Mouse (Mus musculus) CH12.LX (cell line): ENCODE results near the gene H1foo. TPM values are rescaled to one million over a fixed set of nuclear protein-coding genes. Genes with fewer than 3 reads are reported as not detected.

Experiments used
- DNase-seq: peaks from one replicate; pipeline ENCODE4 v3.0.0-alpha.2; 2013; ENCODE audit errors: extremely low read depth
- H3K27ac ChIP-seq: 2 replicates; pipeline ENCODE4 v1.5.1; 2012; ENCODE audit warnings: low read depth, mild to moderate bottlenecking, control low read depth, moderate library complexity; ENCODE audit not compliant: insufficient read depth
- H3K27me3 ChIP-seq: replicated peaks from 2 replicates; pipeline ENCODE3; 2012; ENCODE audit warnings: inconsistent platforms
- H3K36me3 ChIP-seq, 2 experiments: replicated peaks in 1 of 2; 2 replicates each; pipeline versions ENCODE3 to v1.6.1; 2012; ENCODE audit warnings: inconsistent platforms in 1 of 2, low read length in 1 of 2, mild to moderate bottlenecking in 1 of 2, mixed read lengths in 1 of 2, moderate library complexity in 1 of 2; ENCODE audit not compliant: control insufficient read depth in 1 of 2, insufficient read depth in 1 of 2
- H3K4me1 ChIP-seq, 2 experiments: 2 replicates each; pipeline ENCODE4 v1.6.1; 2012; ENCODE audit warnings: inconsistent platforms in 1 of 2, moderate library complexity in 1 of 2; ENCODE audit not compliant: insufficient read depth in 2 of 2, control insufficient read depth in 1 of 2
- H3K4me2 ChIP-seq: 2 replicates; pipeline ENCODE4 v1.6.1; 2012; ENCODE audit warnings: low read depth, mild to moderate bottlenecking, control low read depth; ENCODE audit not compliant: poor library complexity, insufficient read depth, severe bottlenecking
- H3K4me3 ChIP-seq, 3 experiments: fragments of 150-350 bp in 1 of 3; sonication (generic) in 1 of 3; replicated peaks in 1 of 3; 2 replicates each; pipeline versions ENCODE3 to v1.5.1; 2011 to 2012; ENCODE audit warnings: low read depth in 2 of 3, low read length in 2 of 3, mild to moderate bottlenecking in 2 of 3, moderate library complexity in 2 of 3, control low read depth in 1 of 3, improper control_type of control experiment in 1 of 3, inconsistent platforms in 1 of 3, mixed read lengths in 1 of 3; ENCODE audit not compliant: poor library complexity in 1 of 3
- H3K79me2 ChIP-seq: replicated peaks from 2 replicates; pipeline ENCODE4 v1.6.1; 2012; ENCODE audit warnings: mild to moderate bottlenecking, moderate library complexity; ENCODE audit not compliant: control insufficient read depth, poor library complexity, insufficient read depth, severe bottlenecking; ENCODE audit errors: extremely low read depth
- H3K9ac ChIP-seq: 2 replicates; pipeline ENCODE4 v1.6.1; 2012; ENCODE audit warnings: low read depth, mild to moderate bottlenecking, control low read depth, moderate library complexity; ENCODE audit not compliant: insufficient read depth
- H3K9me3 ChIP-seq: replicated peaks from 2 replicates; pipeline ENCODE3; 2012; ENCODE audit warnings: low read length, inconsistent platforms, mixed read lengths
- BHLHE40 ChIP-seq: IDR thresholded peaks from 2 replicates; pipeline ENCODE4 v1.6.1; 2011; ENCODE audit warnings: mild to moderate bottlenecking, low read depth, low read length, improper control_type of control experiment
- CHD1 ChIP-seq: IDR thresholded peaks from 2 replicates; pipeline ENCODE4 v1.6.1; 2012; ENCODE audit warnings: low read depth, low read length, improper control_type of control experiment, inconsistent platforms
- CHD2 ChIP-seq: IDR thresholded peaks from 2 replicates; pipeline ENCODE4 v1.6.1; 2011; ENCODE audit warnings: low read length, improper control_type of control experiment
- CTCF ChIP-seq, 2 experiments: IDR thresholded peaks in 1 of 2; conservative IDR thresholded peaks in 1 of 2; 2 replicates each; pipeline ENCODE4 v1.5.1; 2011 to 2012; ENCODE audit warnings: low read depth in 2 of 2, low read length in 2 of 2, improper control_type of control experiment in 1 of 2, inconsistent platforms in 1 of 2, mild to moderate bottlenecking in 1 of 2, moderate library complexity in 1 of 2
- E2F4 ChIP-seq: IDR thresholded peaks from 2 replicates; pipeline ENCODE4 v1.6.1; 2011; ENCODE audit warnings: low read depth, low read length, improper control_type of control experiment; ENCODE audit not compliant: insufficient replicate concordance
- EP300 ChIP-seq: IDR thresholded peaks from 2 replicates; pipeline ENCODE4 v1.6.1; 2011; ENCODE audit warnings: low read length, improper control_type of control experiment
- GABPA ChIP-seq: IDR thresholded peaks from 2 replicates; pipeline ENCODE4 v1.6.1; 2012; ENCODE audit warnings: low read depth, low read length, improper control_type of control experiment, inconsistent platforms; ENCODE audit not compliant: insufficient replicate concordance
- HCFC1 ChIP-seq: IDR thresholded peaks from 2 replicates; pipeline ENCODE4 v1.6.1; 2012; ENCODE audit warnings: low read depth, mild to moderate bottlenecking, inconsistent platforms, low read length, improper control_type of control experiment
- JUN ChIP-seq: IDR thresholded peaks from 2 replicates; pipeline ENCODE4 v1.6.1; 2011; ENCODE audit warnings: low read depth, mild to moderate bottlenecking, low read length, improper control_type of control experiment, moderate library complexity; ENCODE audit not compliant: insufficient read depth
- JUND ChIP-seq: conservative IDR thresholded peaks from 2 replicates; pipeline ENCODE4 v1.6.1; 2011; ENCODE audit warnings: low read depth, low read length, improper control_type of control experiment
- MXI1 ChIP-seq: IDR thresholded peaks from 2 replicates; pipeline ENCODE4 v1.6.1; 2011; ENCODE audit warnings: mild to moderate bottlenecking, low read depth, low read length, improper control_type of control experiment
- MYC ChIP-seq: IDR thresholded peaks from 2 replicates; pipeline ENCODE4 v1.6.1; 2011; ENCODE audit warnings: low read depth, mild to moderate bottlenecking, improper control_type of control experiment, low read length
- NELFE ChIP-seq: IDR thresholded peaks from 2 replicates; pipeline ENCODE4 v1.6.1; 2011; ENCODE audit warnings: low read depth, low read length, improper control_type of control experiment
- NRF1 ChIP-seq: IDR thresholded peaks from 2 replicates; pipeline ENCODE4 v1.6.1; 2014; ENCODE audit warnings: low read depth, mild to moderate bottlenecking, inconsistent platforms, low read length, improper control_type of control experiment, moderate library complexity
- RAD21 ChIP-seq: IDR thresholded peaks from 2 replicates; pipeline ENCODE4 v1.6.1; 2011; ENCODE audit warnings: low read depth, mild to moderate bottlenecking, low read length, improper control_type of control experiment, moderate library complexity
- SIN3A ChIP-seq: IDR thresholded peaks from 2 replicates; pipeline ENCODE4 v1.6.1; 2012; ENCODE audit warnings: low read length, improper control_type of control experiment, inconsistent platforms
- SMC3 ChIP-seq: IDR thresholded peaks from 2 replicates; pipeline ENCODE4 v1.6.1; 2011; ENCODE audit warnings: low read depth, low read length, improper control_type of control experiment
- TCF12 ChIP-seq: IDR thresholded peaks from 2 replicates; pipeline ENCODE4 v1.6.1; 2014; ENCODE audit warnings: low read depth, mild to moderate bottlenecking, inconsistent platforms, low read length, improper control_type of control experiment
- UBTF ChIP-seq: IDR thresholded peaks from 2 replicates; pipeline ENCODE4 v1.6.1; 2012; ENCODE audit warnings: low read depth, mild to moderate bottlenecking, inconsistent platforms, low read length, improper control_type of control experiment, moderate library complexity
- USF1 ChIP-seq: IDR thresholded peaks from 2 replicates; pipeline ENCODE4 v1.6.1; 2014; ENCODE audit warnings: low read depth, mild to moderate bottlenecking, inconsistent platforms, low read length, improper control_type of control experiment
- USF2 ChIP-seq: conservative IDR thresholded peaks from 2 replicates; pipeline ENCODE4 v1.6.1; 2011; ENCODE audit warnings: low read depth, low read length, improper control_type of control experiment
- ZC3H11A ChIP-seq: IDR thresholded peaks from 2 replicates; pipeline ENCODE4 v1.6.1; 2012; ENCODE audit warnings: low read depth, mild to moderate bottlenecking, inconsistent platforms, low read length, improper control_type of control experiment
- ZKSCAN1 ChIP-seq: IDR thresholded peaks from 2 replicates; pipeline ENCODE4 v1.6.1; 2012; ENCODE audit warnings: low read depth, inconsistent platforms, low read length, improper control_type of control experiment, borderline replicate concordance
- ZNF384 ChIP-seq: IDR thresholded peaks from 2 replicates; pipeline ENCODE4 v1.6.1; 2012; ENCODE audit warnings: low read depth, low read length, improper control_type of control experiment, inconsistent platforms
- dilution Hi-C: fragments of 300-500 bp; cut with MboI; formaldehyde crosslinking; loops from 2 replicates; pipeline ENCODE4 v1.14.3; 2020; ENCODE audit warnings: low sequenced_read_pairs; ENCODE audit not compliant: extremely low pct_unique_long_range_greater_than_20kb, extremely low pct_ligation_motif_present
- in situ Hi-C: fragments of 300-500 bp; cut with MboI; formaldehyde crosslinking; loops from 3 replicates; pipeline ENCODE4 v1.14.3; 2019; ENCODE audit warnings: low sequenced_read_pairs, low pct_ligation_motif_present, low pct_unique_long_range_greater_than_20kb, mixed read lengths
- polyA plus RNA-seq: library from polyadenylated mRNA; unstranded; fragments of >175 nt; gene quantifications from 2 replicates; pipeline ENCODE4 v1.2.1, GENCODE M21; 2012; ENCODE audit warnings: low read depth; ENCODE audit not compliant: insufficient read length
- total RNA-seq, 2 experiments: library from RNA; depleted of rRNA; stranded (reverse); fragments of 300-350 nt in 1 of 2; fragments of >200 nt in 1 of 2; gene quantifications; 2 replicates each; pipeline ENCODE4 v1.2.3; 2012 to 2014

Gene H1foo
- total and polyA plus RNA-seq, 3 experiments = 0.77 to 1.0 (median 0.89) TPM

DNA sequence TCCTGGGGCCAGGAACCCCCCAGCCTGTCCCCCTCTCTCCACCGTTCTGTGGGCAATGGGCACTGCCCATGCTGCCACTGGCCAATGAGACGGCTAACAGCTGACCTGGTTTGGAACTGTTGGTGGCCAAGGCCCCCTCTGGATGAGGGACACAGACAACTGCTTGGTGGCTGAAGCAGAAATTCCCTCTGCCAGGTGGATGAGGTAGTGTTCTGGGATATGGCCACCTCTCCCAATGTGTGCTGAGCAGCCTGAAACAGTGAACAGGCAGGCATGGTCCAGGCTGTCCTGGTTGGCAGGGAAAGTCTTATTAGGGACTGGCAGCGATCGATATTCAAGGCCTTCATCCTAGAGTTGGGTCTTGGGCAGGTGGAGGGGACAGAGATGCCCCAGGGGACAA lies 10.4 kb downstream of the H1foo start:
- in situ Hi-C loops = no loop called here
- H3K27ac ChIP-seq = no peak overlapping the region
- no peak for DNase-seq

DNA sequence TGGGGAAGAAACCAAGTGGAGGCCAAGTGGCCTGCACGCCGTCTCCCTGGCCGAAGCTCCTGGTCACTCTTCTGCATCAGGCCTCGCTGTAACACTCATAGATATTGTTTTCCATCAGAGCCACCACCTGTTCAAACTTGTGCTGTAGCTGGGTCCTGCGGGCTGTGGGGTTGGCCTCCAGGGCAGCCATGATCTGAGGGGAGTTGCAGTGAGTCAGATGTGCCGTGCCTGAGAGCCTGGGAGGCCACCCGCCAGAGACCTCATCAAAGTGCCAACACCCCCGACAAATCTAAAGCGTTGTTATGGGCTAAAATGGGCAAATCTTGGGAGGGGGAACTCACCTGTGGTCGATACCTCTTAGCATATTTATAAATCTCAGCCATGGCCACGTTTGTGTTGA lies 10.9 kb downstream of the H1foo start:
- TF ChIP-seq ZNF384 = no peak
- no peak for TF ChIP-seq EP300
- no peak for TF ChIP-seq BHLHE40
- no peak for TF ChIP-seq SMC3
- TF ChIP-seq HCFC1 = no peak
- TF ChIP-seq CHD1 = no peak
- TF ChIP-seq CTCF (conservative IDR thresholded peaks at IDR 0.05 in 1 of 2, IDR thresholded peaks at IDR 0.05 in 1 of 2; ENCODE audit: low read depth in 2 of 2, low read length in 2 of 2) = no peak
- Histone ChIP-seq H3K4me2 (no peak overlapping the region), H3K4me1 (peaks cover 13 to 54% of the 10 kb centered on the region in 2 experiments), H3K27ac (no peak overlapping the region), H3K9ac (no peak overlapping the region), H3K79me2 (no peaks in the 10 kb centered on the region), H3K36me3 (peaks cover 59 to 77% of the 10 kb centered on the region in 2 experiments), H3K9me3 (peaks cover 5% of the 10 kb centered on the region), H3K27me3 (no peaks in the 10 kb centered on the region), H3K4me3 (no peak overlapping the region)
- DNase-seq = no peak
- dilution Hi-C loops (no loop called here), in situ Hi-C loops (no loop called here)

More for the DNA sequence above, 10.4 kb downstream of the H1foo start:
- no peak overlapping the region for H3K4me2 ChIP-seq
- H3K9me3 ChIP-seq = peaks cover 5% of the 10 kb centered on the region
- peaks cover 54 to 72% of the 10 kb centered on the region in 2 experiments for H3K36me3 ChIP-seq
- no peak overlapping the region for H3K9ac ChIP-seq
- no peaks in the 10 kb centered on the region for H3K27me3 ChIP-seq
- TF ChIP-seq CHD2 = no peak
- TF ChIP-seq TCF12 = no peak
- TF ChIP-seq GABPA = no peak
- TF ChIP-seq SIN3A = no peak
- TF ChIP-seq JUND = no peak
- no peak for TF ChIP-seq MXI1
- TF ChIP-seq USF1 = no peak
- no peak for TF ChIP-seq SMC3
- TF ChIP-seq MYC = no peak
- TF ChIP-seq NELFE = no peak
- no peak for TF ChIP-seq JUN
- TF ChIP-seq RAD21 = no peak
- no peak for TF ChIP-seq ZKSCAN1
- no peak for TF ChIP-seq USF2
- TF ChIP-seq E2F4 = no peak
- no peak for TF ChIP-seq UBTF
- no peak for TF ChIP-seq ZC3H11A
- TF ChIP-seq NRF1 = no peak
- H3K4me3 ChIP-seq = no peak overlapping the region
- dilution Hi-C loops = no loop called here
- H3K4me1 ChIP-seq = peaks cover 13 to 53% of the 10 kb centered on the region in 2 experiments
- no peaks in the 10 kb centered on the region for H3K79me2 ChIP-seq
